Mouse (Mus musculus): Measurements from ENCODE around the gene Ash1l. TPM values are rescaled to one million over a fixed set of nuclear protein-coding genes. Genes with fewer than 3 reads are reported as not detected.

Gene Ash1l
- total RNA-seq, 2 experiments from 2014 or later = 32.0 to 37.0 TPM

- no peak for DNase-seq (ENCODE audit: low spot score)
- intact Hi-C loops (cut with DNase I) = no loop called here
Measured at GRCm38 (mm10) chr3:89125981-89126380, 175.6 kb downstream of the Ash1l start.

Other genes starting within 250 kb of the Ash1l start
- 10 to 100 TPM; 71.7 to 76.2 TPM for gene Rit1, start 233.8 kb upstream of the Ash1l start, total RNA-seq (2021)
- 1 to 10 TPM; 3.8 to 7.3 TPM for gene Syt11, start 175.5 kb upstream of the Ash1l start, total RNA-seq (2021)
- gene Gon4l, start 115.4 kb upstream of the Ash1l start, total RNA-seq (2021) = 10 to 100 TPM; 21.5 to 23.9 TPM
- gene Msto1, start 36.6 kb upstream of the Ash1l start, total RNA-seq (2021) = 10 to 100 TPM; 14.3 to 14.7 TPM
- 100 to 1,000 TPM; 138 to 145 TPM for gene Dap3, start 559 bp downstream of the Ash1l start, total RNA-seq (2021)
- 10 to 100 TPM; 20.0 to 22.5 TPM for gene Rusc1, start 142.7 kb downstream of the Ash1l start, total RNA-seq (2021)
- gene Gm43738, start 150.5 kb downstream of the Ash1l start, total RNA-seq (2021) = not detected
- 10 to 100 TPM; 20.7 to 22.3 TPM for gene Fdps, start 151.3 kb downstream of the Ash1l start, total RNA-seq (2021)
- not detected for gene Pklr, start 185.5 kb downstream of the Ash1l start, total RNA-seq (2021)
- gene Hcn3, start 209.6 kb downstream of the Ash1l start, total RNA-seq (2021) = under 1 TPM; 0.16 to 0.61 TPM
- 10 to 100 TPM; 18.1 to 18.7 TPM for gene Clk2, start 214.2 kb downstream of the Ash1l start, total RNA-seq (2021)
- gene Scamp3, start 226.9 kb downstream of the Ash1l start, total RNA-seq (2021) = 10 to 100 TPM; 48.9 to 50.2 TPM
- 1 to 10 TPM; 5.2 to 5.7 TPM for gene Fam189b, start 232.5 kb downstream of the Ash1l start, total RNA-seq (2021)

Measured in heart, postnatal 25 days (tissue).